Mouse (Mus musculus) limb, embryonic 11.5 days (tissue): ENCODE results near the gene Zfhx3. TPM values are rescaled to one million over a fixed set of nuclear protein-coding genes. Genes with fewer than 3 reads are reported as not detected.
"Not testable (repeated sequence)": the region's sequence is repeated elsewhere in the genome, so short reads cannot be mapped to it uniquely, and the experiment has no call there.

ENCODE experiments used
- ATAC-seq: fragments of 200-750 bp; cut with Nextera tagmentation; 2 replicates; pipeline ENCODE4 v1.8.0; 2017; ENCODE audit warnings: low read depth; ENCODE audit not compliant: insufficient number of reproducible peaks, low FRiP score, low TSS enrichment
- DNase-seq: peaks from one replicate; pipeline ENCODE4 v3.0.0-alpha.2; 2015; ENCODE audit warnings: low spot score
- H3K27ac ChIP-seq: fragments of 300-500 bp; sonication (generic); replicated peaks from 2 replicates; pipeline ENCODE4 v1.5.1; 2014; ENCODE audit warnings: low read depth, mild to moderate bottlenecking, low read length
- H3K27me3 ChIP-seq: fragments of 300-500 bp; sonication (generic); 2 replicates; pipeline ENCODE4 v1.6.1; 2014; ENCODE audit warnings: mild to moderate bottlenecking, low read length, mixed read lengths; ENCODE audit not compliant: control insufficient read depth, insufficient read depth
- H3K36me3 ChIP-seq: fragments of 300-500 bp; sonication (generic); 2 replicates; pipeline ENCODE4 v1.6.1; 2014; ENCODE audit warnings: mild to moderate bottlenecking, low read length, moderate library complexity, mixed read lengths; ENCODE audit not compliant: control insufficient read depth, insufficient read depth
- H3K4me1 ChIP-seq: fragments of 300-500 bp; sonication (generic); 2 replicates; pipeline ENCODE4 v1.6.1; 2014; ENCODE audit warnings: low read length, mixed read lengths; ENCODE audit not compliant: control insufficient read depth, insufficient read depth
- H3K4me2 ChIP-seq: fragments of 300-500 bp; sonication (generic); 2 replicates; pipeline ENCODE4 v1.6.1; 2014; ENCODE audit warnings: low read depth, mild to moderate bottlenecking, moderate library complexity; ENCODE audit not compliant: severe bottlenecking
- H3K4me3 ChIP-seq: fragments of 300-500 bp; sonication (generic); 2 replicates; pipeline ENCODE4 v1.5.1; 2014; ENCODE audit warnings: low read depth, low read length
- H3K9ac ChIP-seq: fragments of 300-500 bp; sonication (generic); 2 replicates; pipeline ENCODE4 v1.6.1; 2014; ENCODE audit warnings: mild to moderate bottlenecking, low read length
- H3K9me3 ChIP-seq: fragments of 300-500 bp; sonication (generic); 2 replicates; pipeline ENCODE4 v1.6.1; 2016; ENCODE audit warnings: low read length; ENCODE audit not compliant: control insufficient read depth
- WGBS: fragments of 180-500 bp; shearing (Covaris S2); extraction: QIAGEN DNeasy Blood & Tissue Kit; methylation state at CpG from one replicate; pipeline ENCODE4 v1.1.7; 2014; 5-methylcytosine and 5-hydroxymethylcytosine counted together
- polyA plus RNA-seq: library from polyadenylated mRNA; unstranded; fragments of >200 nt; fragmentation: Nextera tagmentation; extraction: Ambion mirVana; gene quantifications from 2 replicates; pipeline ENCODE4 v1.2.1, GENCODE M21; 2014

Gene Zfhx3
- polyA plus RNA-seq, result 36.4 and 38.8 TPM in 2 replicates

GRCm38 (mm10) chr8:107941922-107942694, at the start of gene Zfhx3:
Gene Zfhx3 (plus strand): TSS chr8:107942644.
- H3K36me3 ChIP-seq, result no peaks in the 10 kb centered on the region
- peak within 1 kb of the TSS; percentile 42 for H3K4me2 ChIP-seq
- H3K4me3 ChIP-seq, result no peak within 1 kb of the TSS
- peak within 1 kb of the TSS; percentile 1; the same call in 1 of the 2 replicates for H3K9ac ChIP-seq
- H3K27me3 ChIP-seq, result peaks cover 6% of the 10 kb centered on the region; the same call in 1 of the 2 replicates
- WGBS, result 15% methylated on average over 11 of the region's 11 CpGs
- DNase-seq (no peak), ATAC-seq (no peak)
- peaks cover 28% of the 10 kb centered on the region for H3K4me1 ChIP-seq
- H3K9me3 ChIP-seq, result no peaks in the 10 kb centered on the region
- H3K27ac ChIP-seq, result no peak within 1 kb of the TSS

- WGBS, result 87% methylated on average over 12 of the region's 12 CpGs
- H3K27me3 ChIP-seq, result no peaks in the 10 kb centered on the region
- DNase-seq, result no peak
- no peak overlapping the region for H3K27ac ChIP-seq
- no peak overlapping the region for H3K4me2 ChIP-seq
- ATAC-seq, result no peak
- no peaks in the 10 kb centered on the region for H3K9me3 ChIP-seq
- H3K4me1 ChIP-seq, result no peaks in the 10 kb centered on the region
- no peaks in the 10 kb centered on the region for H3K36me3 ChIP-seq
- H3K9ac ChIP-seq, result no peak overlapping the region
- H3K4me3 ChIP-seq, result no peak overlapping the region
Observed at GRCm38 (mm10) chr8:107918984-107919383, 23.5 kb upstream of the Zfhx3 start.

DNA sequence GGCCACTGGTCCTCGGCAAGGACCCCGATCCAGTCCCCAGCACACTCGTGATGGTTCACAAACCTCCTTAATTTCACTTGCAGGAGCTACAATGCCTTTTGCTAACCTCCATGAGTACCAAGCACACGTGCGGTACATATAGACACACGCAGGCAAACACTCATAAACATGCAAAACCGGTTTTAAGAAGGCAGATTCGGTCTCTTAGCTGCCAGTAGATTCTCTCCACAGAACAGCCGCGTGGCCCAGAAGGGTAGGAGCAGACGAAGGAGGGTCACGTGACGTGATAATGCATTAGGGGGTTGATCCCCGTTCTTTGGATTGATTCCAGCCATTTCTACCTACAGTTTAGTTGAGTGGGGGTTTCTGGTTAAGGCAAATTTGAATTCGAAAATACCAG, 16.3 kb upstream of the Zfhx3 start:
- WGBS, result 86% methylated on average over 15 of the region's 15 CpGs
- ATAC-seq, result no peak
- no peaks in the 10 kb centered on the region for H3K9me3 ChIP-seq
- no peaks in the 10 kb centered on the region for H3K27me3 ChIP-seq
- no peak overlapping the region for H3K9ac ChIP-seq
- H3K4me3 ChIP-seq, result no peak overlapping the region
- H3K4me2 ChIP-seq, result no peak overlapping the region
- H3K27ac ChIP-seq, result no peak overlapping the region
- no peaks in the 10 kb centered on the region for H3K4me1 ChIP-seq
- DNase-seq, result no peak
- no peaks in the 10 kb centered on the region for H3K36me3 ChIP-seq

- WGBS, result 92% methylated on average over 4 of the region's 4 CpGs
- H3K4me1 ChIP-seq, result peaks cover 5% of the 10 kb centered on the region; the same call in 1 of the 2 replicates
- H3K4me2 ChIP-seq, result no peak overlapping the region
- no peaks in the 10 kb centered on the region for H3K9me3 ChIP-seq
- H3K4me3 ChIP-seq, result no peak overlapping the region
- no peaks in the 10 kb centered on the region for H3K36me3 ChIP-seq
- no peak overlapping the region for H3K27ac ChIP-seq
- ATAC-seq (no peak), DNase-seq (no peak)
- H3K9ac ChIP-seq, result no peak overlapping the region
- no peaks in the 10 kb centered on the region for H3K27me3 ChIP-seq
Observed at GRCm38 (mm10) chr8:107936725-107937124, 5.7 kb upstream of the Zfhx3 start.

DNA sequence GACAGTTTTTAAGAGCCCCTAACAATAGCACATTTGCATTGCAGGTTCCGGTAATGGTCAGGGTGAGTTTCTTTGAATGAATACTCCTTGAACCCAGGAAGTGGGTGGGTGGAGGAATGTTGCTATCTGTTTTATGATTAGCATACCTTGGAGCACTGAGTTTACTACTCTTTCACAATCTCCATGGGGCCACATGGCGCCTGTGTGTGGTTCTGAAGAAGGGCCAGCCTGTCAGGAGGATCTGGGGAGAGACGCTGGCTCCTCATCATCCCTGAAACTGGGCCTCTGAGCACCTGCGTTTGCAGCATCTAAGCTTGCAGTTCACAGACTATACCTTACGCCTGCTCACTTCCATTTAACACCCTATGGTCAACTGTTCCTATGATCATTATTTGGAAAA, 4.2 kb upstream of the Zfhx3 start:
- DNase-seq, H3K4me3 ChIP-seq, H3K9ac ChIP-seq, H3K27ac ChIP-seq, H3K9me3 ChIP-seq, H3K36me3 ChIP-seq, ATAC-seq, H3K27me3 ChIP-seq, H3K4me2 ChIP-seq: not testable (repeated sequence)
- H3K4me1 ChIP-seq, result peaks cover 13% of the 10 kb centered on the region
- 91% methylated on average over 5 of the region's 5 CpGs for WGBS

DNA sequence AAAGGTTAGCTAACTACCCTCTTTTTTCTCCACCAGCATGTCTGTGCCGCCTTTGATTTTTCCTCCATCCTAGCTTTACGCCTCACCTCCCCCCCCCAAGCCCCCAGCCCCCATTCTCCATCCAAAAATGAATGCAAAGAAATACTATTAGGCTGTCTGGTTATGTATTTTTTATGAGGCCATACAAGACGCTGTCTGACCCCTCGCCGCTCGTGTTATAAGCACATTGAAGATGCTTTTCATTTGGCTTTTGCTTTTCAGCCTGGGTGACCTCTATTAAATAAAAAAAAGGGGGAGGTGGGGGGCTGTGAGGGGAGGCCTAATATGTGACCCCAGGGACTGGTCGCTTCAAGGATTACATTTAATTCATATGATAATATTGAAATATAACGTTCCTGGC, 2.3 kb upstream of the Zfhx3 start:
- peaks cover 3% of the 10 kb centered on the region; the same call in 1 of the 2 replicates for H3K27me3 ChIP-seq
- H3K4me1 ChIP-seq, result peaks cover 18% of the 10 kb centered on the region
- no peak overlapping the region for H3K4me2 ChIP-seq
- no peaks in the 10 kb centered on the region for H3K9me3 ChIP-seq
- no peak for ATAC-seq
- H3K4me3 ChIP-seq, result no peak overlapping the region
- no peak for DNase-seq
- H3K9ac ChIP-seq, result no peak overlapping the region
- no peak overlapping the region for H3K27ac ChIP-seq
- WGBS, result 66% methylated on average over 8 of the region's 8 CpGs
- no peaks in the 10 kb centered on the region for H3K36me3 ChIP-seq

DNA sequence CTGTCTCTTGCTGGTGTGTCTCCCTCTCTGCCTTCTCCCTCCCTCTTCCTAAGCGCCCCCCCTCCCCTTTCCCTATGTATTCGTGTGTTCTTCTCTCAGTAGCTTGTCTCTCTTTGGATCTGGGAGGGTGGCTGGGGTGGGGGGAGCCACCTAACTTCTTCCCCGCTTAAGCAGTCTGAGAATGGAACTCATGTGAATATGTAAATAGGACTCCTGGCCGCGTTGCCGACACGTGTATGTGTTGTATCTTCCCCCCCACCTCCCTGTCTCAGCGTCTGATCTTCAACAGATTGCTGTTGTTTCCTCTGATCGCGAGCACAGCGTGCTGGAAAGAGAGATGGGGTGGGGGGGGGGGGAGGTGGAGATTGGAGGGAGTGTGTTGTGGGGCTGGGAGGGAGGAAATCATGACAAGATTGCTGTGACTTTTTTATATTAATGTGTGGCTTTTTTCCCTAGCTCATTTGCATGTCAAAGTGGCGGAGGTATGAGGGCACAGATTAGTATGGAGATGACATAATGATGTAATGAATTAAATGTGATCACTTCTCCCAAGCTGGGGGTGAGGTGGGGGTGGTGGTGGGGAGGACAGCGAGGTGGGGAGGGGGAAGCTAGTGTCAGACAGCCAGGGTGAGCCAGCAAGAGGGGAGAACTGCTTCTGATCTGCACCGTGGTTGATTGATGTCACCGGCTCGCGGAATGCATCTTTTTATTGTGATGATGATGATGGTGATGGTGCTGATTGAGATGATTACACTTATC, 487 bp downstream of the Zfhx3 start:
- Histone ChIP-seq H3K9me3 (no peaks in the 10 kb centered on the region), H3K36me3 (no peaks in the 10 kb centered on the region), H3K27me3 (peaks cover 6% of the 10 kb centered on the region; the same call in 1 of the 2 replicates), H3K9ac (peak overlapping the region; percentile 1; the same call in 1 of the 2 replicates), H3K4me2 (peak overlapping the region; percentile 42), H3K27ac (no peak overlapping the region), H3K4me1 (peaks cover 33% of the 10 kb centered on the region), H3K4me3 (no peak overlapping the region)
- WGBS, result 0% methylated on average over 16 of the region's 17 CpGs
- ATAC-seq (no peak), DNase-seq (no peak)

GRCm38 (mm10) chr8:107943550-107944348, 1.3 kb downstream of the Zfhx3 start:
- H3K4me3 ChIP-seq, result no peak overlapping the region
- H3K27ac ChIP-seq, result 0 out of 2 replicates have a peak overlapping the region, but pooled peaks have one; percentile 36
- no peaks in the 10 kb centered on the region for H3K36me3 ChIP-seq
- ATAC-seq (no peak), DNase-seq (no peak)
- peaks cover 6% of the 10 kb centered on the region; the same call in 1 of the 2 replicates for H3K27me3 ChIP-seq
- WGBS, result 8% methylated on average over 10 of the region's 10 CpGs
- H3K9me3 ChIP-seq, result no peaks in the 10 kb centered on the region
- peak overlapping the region; percentile 66; the same call in 1 of the 2 replicates for H3K4me2 ChIP-seq
- H3K9ac ChIP-seq, result no peak overlapping the region
- H3K4me1 ChIP-seq, result peaks cover 38% of the 10 kb centered on the region
